Mouse (Mus musculus): ENCODE results near the gene Hspb1.

The Hspb1 gene

DNA sequence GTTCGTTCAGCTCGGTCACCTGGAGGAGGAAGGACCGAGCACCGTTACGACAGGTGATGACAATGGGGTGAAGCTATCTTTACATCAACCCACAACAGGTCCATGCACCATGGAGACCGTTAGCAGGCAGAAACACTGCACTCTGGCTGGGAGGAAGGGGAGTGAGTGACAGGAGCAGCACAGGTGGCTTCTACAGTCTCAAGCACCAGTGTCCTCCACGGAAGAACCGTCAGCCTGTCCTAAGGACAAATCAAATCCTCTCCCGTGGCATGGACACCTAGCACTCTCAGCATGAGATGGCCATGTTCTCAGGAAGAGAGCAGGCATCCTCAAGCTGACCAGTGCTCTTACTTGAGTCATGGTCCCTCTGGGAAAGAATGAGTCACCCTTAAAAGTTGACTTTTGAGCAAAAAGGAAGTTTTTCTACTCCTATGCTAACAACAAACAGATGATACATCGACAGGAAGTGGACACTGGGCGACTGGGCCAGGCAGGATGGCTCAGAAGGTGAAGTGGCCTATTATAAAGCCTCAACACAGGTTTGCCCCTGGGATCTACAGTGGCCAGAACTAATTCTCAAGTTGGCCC lies 24.0 kb downstream of the Hspb1 start:
- no peak for DNase-seq (ENCODE audit: extremely low read depth, low read depth)

DNA sequence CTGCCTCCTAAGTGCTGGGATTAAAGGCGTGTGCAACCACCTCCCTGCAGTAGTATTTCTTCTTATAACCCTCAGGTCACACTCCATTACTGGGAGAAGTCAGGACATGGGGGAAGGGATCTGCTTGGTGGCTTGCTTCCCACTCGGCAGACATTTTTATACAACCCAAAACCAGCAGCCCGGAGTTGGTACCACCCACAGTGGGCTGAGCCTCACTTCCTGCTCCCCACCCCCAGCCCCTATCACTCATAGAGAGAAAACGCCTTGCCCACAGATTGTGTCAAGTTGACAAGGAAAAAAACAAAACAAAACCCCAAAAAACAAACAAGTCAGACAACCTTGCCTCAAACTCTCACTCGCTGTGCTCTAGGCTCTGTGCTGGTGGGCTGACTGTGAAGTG lies 25.5 kb downstream of the Hspb1 start:
- DNase-seq (ENCODE audit: extremely low read depth, low read depth): no peak

DNA sequence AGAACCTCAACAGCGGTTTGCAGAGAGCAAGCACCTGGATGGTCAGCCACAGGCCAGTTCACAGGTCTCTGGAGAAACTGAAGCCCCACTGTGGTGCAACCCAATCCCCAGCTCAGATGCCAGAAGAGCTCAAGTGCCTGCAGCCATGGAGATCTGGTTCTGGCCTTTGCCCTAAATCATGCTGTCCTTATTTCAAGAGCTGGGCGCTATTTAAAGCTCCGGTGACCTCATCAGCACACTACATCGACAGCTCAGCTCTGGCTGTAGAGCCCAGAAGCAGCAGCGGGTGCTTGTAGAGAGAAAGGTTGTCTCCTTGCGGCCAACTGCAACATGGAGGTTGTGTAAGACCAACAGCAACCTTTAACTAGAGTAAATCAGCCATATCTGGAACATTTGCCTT lies 26.4 kb downstream of the Hspb1 start:
- DNase-seq (ENCODE audit: extremely low read depth, low read depth): no peak

DNA sequence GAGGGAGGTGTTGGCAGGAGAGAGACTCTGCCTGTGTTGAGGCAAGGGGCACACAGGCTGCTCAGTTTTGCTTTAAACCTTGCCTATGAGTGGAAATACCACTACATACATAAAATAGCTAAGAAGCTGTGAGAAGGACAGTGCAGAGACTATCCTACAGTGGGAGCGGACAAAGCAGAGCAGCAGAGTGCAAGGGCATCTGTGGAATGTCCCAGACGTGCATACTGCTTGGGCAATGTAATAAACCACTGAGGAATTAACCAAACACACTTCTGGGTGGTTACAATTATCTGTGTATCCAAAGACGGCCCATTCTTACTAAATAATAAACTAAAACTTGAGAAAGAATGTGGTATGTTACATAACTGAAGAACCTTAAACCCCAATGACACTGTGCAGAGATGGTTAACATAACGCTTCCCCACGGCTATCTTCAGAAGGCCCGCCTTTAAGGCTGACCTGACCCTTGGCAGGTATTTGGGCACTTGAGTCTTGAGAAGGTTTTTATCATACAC lies 28.4 kb downstream of the Hspb1 start:
- DNase-seq (ENCODE audit: extremely low read depth, low read depth): no peak

DNA sequence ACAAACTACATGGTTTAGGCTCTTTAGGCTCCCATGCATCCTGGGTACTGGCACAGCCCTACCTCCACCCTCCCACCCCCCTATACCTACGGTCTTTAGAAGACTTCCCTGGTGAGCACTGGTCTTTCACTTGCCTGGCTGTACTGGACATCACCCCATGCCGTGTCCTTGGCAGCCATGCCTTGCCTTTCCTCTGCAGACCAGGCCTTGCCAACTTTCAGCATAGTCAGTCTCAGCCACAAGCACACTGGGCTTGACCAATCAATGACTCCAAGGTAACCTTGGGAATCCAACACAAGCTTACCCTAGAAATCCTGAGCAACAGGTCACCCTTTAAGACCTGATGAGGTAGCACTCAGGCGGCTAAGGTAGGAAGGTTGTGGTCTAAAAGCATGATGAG lies 28.9 kb downstream of the Hspb1 start:
- no peak for DNase-seq (ENCODE audit: extremely low read depth, low read depth)

DNA sequence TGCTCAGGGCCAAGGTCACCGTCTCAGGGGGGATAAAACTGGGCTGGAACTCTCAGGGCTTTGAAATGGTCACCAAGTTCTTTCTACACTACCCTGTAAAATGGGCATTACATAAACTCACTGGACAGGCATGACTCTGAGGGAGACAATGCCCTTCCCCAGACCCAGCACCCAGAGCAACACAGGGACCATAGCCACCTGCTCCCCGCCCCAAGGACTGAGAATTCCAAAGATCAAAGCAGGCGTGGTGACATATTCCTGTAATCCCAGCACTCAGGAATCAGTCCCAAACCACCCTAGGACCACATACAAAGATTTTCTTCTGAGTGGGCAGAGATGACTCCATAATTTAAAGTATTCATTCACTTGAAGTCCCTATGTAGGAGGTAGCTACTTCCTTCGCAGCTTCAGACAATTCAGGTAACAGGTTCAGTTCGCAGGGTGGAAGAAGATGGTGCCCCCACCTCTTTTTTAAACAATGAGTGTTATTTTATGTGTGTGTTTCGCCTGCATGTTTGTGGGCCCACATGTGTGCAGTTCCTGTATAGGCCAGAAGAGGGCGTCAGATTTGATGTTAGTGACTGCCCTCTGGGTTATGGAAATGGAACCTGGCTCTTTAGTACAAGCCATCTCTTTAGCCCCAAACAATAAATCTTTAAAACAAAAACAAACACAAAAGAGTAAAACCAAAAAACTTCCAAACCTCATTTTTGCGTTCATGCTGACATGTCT lies 29.8 kb downstream of the Hspb1 start:
- DNase-seq (ENCODE audit: extremely low read depth, low read depth): no peak

DNA sequence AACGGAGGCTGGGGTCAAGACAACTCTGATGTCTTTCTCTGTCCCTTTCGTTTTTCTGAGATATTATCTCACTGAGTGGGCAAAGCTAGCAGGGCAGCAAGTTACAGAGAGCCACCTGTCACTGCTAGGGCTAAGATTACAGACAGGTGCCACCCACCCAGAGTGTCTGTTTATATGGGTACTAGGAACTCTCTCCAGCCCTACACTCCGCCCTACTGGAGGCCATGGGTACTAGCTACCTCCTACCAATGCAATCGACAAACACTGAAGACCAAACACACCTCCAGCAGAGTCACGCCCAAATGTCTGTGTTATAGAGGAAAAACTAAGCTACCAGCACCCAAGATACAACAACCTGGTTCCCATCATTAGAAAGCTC lies 30.3 kb downstream of the Hspb1 start:
- DNase-seq (ENCODE audit: extremely low read depth, low read depth): no peak

DNA sequence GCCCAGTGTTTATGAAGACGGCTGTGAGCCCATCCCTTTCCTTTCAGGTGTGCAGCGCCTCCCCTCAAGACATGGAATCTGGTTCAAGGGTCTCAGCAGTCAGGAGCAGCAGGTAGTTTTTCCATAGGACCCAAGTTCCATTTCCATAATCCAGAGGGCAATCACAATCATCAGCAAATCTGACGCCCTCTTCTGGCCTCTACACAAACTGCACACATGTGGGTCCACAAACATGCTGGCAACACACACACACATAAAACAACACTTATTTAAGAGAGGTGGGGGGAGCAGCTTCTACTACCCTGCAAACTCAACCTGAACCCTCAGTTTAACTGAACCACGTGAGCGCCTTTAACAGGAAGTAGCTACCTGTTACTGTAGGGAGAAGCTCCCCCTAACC lies 30.9 kb downstream of the Hspb1 start:
- DNase-seq (ENCODE audit: extremely low read depth, low read depth): no peak

DNA sequence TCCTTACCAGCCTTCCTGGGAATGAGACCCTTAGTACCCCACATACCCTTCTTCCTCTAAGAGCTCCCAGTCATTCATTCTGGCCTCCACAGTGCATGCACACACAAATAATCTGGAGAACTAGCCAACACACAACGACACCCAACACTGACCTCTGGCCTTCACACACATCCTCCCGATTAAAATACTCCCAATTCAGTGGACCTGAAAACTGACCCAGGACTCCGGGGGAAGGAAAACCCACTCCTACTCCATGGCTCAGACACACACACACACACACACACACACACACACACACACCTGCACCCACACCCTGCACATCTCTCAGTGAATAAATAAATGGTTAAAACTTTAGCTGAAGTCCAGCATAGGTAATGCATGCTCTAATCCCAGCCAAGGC lies 32.2 kb downstream of the Hspb1 start:
- DNase-seq (ENCODE audit: extremely low read depth, low read depth): no peak

DNA sequence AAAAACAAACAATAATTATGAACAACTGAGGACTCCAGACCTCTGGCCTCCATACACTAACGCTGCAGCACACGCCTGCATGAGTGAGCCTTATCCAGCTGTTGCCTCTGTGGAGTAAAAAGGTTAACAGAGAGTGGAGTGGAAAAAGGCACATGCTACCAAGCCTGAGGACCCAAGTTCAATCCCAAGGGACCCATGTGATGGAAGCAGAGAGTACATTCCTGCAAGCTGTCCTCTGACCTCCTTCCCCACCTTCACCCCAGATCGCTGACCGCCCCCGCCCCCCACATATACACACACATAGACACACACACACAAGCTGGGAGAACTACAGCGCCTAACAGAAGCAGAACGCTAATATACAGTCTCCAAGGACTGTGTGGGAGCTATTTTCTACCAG lies 36.2 kb downstream of the Hspb1 start:
- DNase-seq (ENCODE audit: extremely low read depth, low read depth): no peak

DNA sequence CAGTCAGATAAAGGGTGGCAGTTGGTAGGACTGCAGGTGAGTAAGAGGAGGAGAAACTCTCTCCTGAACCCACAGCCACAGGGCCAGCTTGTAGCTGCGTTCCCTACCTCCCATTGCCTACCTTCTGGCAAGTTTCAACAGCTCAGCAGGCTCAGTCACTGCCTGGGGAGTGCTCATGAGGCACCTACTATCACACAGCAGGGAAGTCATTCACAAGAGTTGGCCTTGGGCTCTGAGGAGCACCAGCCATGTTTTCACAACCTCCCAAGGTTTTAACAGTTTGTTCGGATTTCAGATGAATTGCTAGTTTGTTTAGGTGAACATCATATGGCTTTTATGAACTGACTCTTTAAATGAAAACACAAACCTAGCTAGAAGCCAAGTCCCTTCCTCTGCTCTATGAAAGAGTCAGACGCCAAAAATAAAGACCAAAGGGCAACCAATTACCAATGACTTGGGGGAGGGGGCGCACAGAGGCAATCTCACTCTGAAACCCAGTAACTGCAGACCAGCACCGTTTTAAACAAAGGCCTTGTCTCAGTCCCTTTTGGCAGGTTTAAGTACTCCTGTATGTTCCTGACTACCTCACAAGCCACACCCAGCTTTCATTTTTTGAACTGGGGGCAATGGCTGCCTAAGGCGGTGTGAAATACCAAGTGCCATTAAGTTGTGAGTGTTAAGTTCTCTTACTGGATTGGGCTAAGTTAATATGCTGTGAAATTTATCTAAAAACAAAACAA lies 42.1 kb downstream of the Hspb1 start:
- DNase-seq (ENCODE audit: extremely low read depth, low read depth): no peak

DNA sequence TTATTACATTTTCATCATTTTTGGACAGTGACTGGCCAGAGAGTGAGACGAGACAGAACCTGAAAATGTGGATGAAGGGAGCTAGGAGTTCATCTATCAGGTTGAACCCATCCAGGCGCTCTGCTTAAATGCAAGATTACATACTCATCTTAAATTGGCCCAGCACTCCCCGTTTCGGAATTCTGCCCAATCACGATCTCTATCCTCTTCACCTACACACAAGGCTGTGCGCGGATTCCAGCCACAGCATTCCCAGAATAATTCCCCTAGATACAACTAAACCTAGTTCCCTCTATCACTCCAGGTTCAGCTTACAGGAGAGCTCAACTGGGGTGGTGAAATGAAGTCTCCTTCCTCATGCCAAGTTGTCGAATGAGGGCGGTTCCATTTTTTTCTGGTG lies 43.8 kb downstream of the Hspb1 start:
- DNase-seq (ENCODE audit: extremely low read depth, low read depth): no peak

DNA sequence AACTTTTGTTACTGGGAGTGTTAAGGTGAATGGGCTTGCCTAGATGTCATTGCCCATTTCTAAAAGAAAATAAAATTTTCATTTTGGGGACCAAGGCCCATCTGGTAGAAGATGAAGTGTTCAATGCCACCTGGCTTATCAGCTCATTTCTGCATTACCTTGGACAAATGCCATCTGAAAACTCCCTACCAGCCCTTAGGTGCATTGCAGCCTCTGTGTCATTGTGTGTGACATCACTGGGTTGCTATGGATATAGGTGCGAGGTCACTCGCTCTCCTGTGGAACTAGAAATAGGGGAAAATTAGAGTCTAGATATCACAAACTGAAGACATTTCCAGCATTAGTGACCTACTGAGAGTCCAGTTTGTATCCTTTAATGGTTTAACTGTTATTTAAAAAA lies 44.6 kb downstream of the Hspb1 start:
- DNase-seq (ENCODE audit: extremely low read depth, low read depth): no peak

DNA sequence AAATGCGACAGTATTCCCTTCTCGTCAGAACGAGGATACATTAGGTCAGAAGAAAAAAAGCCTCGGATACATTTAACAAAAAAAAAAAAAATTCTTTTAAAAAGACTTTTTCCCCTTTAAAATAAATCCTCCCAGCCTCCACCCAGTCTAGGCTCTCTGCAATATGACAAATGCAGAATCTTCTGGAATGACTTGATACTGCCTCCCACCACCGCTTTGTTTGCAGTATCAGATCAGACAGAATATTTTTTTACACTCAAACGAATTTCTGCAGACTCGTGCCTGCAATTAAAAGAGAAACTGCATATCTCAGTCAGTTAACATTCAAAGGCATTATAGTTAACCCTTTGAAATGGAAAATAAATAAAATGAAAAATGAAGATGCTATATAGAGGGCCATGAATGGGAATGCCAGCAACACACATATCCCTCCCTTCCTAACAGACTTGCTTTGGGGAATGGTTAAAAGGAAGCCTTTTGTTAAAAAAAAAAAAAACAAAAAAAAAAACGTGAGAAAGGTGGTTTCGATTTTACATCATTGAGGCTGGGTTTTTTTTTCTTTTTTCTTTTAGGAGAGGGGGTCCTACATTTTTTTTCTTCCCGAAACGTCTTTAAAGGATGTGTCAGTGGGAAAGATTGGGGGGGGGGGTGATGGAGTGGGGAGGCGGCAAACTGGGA lies 45.6 kb downstream of the Hspb1 start:
- DNase-seq (ENCODE audit: extremely low read depth, low read depth): no peak

DNA sequence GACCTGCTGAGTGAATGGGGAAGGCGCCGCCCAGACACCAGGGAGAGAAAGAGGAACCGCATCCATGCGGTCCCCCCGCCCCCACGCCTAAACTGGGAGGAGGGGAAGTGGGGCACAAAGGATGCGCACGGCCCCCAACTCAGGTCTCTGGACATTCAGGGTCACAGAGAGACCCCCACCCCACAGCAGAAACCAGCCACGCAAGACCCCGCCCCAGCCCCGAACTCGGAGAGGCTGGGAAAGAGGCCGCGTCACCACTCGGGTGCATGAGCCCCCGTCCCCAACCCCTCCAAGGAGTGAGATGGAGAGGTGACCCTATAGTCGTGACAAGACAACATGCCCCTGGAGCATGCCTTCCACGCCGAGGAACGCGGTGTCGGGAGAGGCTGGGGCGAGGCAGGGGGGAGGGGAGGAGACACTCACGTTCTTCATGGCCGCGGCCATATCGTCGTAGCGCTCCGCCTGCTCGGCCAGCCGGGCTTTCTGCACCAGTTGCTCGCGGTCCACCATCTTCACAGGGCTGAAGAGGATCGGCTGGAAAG lies 46.3 kb downstream of the Hspb1 start:
- peak; percentile 59 for DNase-seq (ENCODE audit: extremely low read depth, low read depth)

DNA sequence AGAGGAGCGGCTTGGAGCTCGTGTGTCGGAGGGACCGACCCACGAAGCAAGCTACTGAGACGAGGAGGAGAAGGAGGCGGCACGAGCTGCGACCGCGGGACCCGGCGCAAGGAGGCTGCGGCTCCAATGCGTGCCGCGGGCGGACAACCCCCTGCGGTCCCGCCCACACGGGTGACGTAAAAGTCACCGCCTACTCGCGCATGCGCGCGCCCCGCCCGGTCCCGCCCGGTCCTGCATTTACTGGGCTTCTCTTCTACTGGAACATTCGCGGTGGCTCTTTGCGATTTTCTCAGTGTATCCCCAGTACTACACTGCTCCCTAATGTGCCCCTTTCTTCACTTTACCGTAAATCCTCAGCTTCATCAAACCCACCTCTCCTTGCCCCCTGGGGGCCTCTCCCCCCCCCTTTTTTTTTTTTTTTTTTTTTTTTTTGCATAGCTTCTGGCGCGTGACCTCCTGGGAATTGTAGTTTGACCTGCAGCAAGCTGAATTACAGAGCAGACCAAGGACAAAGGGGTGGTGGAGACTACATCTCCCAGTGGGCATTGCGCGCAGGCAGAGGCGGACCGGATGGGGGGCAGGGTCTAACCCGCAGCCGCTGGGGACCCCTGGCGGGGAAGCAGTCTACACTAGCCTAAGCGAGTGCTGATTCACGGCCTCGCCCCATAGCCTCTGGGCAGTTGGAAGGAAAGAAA lies 46.9 kb downstream of the Hspb1 start, which contains the start of gene Ywhag:
Gene Ywhag (minus strand): TSS at position 136 of the 695 bp plus-strand sequence.
- peak; percentile 93 for DNase-seq (ENCODE audit: extremely low read depth, low read depth)

DNA sequence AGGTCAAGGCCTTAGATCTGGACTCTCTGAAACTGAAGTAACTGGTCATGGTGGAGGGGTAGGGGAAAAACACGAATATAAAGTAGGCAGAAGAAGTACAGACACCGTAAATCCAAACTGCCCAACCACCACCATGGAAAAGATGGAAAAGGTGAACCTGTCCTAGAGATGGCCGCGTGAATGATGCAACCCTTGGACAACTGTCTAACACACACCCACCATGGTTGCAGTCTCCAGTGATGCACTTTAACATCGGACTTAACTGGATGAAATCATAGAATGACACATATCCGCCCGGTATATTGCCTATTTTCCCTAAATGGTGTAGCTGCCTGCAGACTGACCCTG lies 47.4 kb downstream of the Hspb1 start:
- no peak for DNase-seq (ENCODE audit: extremely low read depth, low read depth)

DNA sequence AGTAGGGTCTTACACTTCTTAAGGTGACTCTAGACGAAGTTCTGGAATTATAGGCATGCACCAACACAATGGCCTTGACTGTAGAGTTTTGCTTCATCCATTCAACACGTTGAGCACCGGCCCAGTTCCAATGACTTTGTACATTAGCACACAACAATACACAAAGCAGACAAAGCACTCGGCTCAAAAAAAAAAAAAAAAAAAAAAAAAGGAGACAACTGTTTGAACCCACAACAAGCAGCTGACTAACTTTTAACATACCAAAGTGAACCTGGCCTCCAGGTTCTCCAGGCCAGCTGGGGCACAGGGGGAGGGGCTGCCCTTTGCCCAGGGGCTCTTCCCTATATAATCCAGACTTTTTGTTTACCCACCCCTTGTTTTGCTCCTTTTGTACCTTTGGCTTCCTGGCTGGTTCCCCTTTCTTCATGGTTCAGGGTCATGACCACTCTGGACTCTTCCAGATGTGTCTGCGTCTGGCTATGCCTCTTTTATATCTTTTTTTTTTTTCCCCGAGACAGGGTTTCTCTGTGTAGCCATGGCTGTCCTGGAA lies 48.0 kb downstream of the Hspb1 start:
- no peak for DNase-seq (ENCODE audit: extremely low read depth, low read depth)

All from MEL-GATA-1-ER (cell line).